Mouse (Mus musculus) layer of hippocampus, adult 2 months (tissue): ENCODE results near the gene Mepce. TPM values are rescaled to one million over a fixed set of nuclear protein-coding genes. Genes with fewer than 3 reads are reported as not detected.
"Not testable (repeated sequence)": the region's sequence is repeated elsewhere in the genome, so short reads cannot be mapped to it uniquely, and the experiment has no call there.

ENCODE experiments used
- DNase-seq, 2 experiments: peaks; one replicate each; pipeline ENCODE4 v3.0.0; 2022; ENCODE audit warnings: low spot score in 2 of 2
- H3K27ac ChIP-seq: fragments of 200-600 bp; 2 replicates; pipeline ENCODE4 v1.8.1; 2022
- H3K4me3 ChIP-seq: fragments of 200-600 bp; 2 replicates; pipeline ENCODE4 v1.8.1; 2022; ENCODE audit warnings: mild to moderate bottlenecking
- CTCF ChIP-seq: fragments of 200-600 bp; conservative IDR thresholded peaks from 2 replicates; pipeline ENCODE4 v1.8.1; 2022; ENCODE audit warnings: antibody characterized with exemption, mild to moderate bottlenecking, moderate library complexity
- long read RNA-seq, 2 experiments: library from polyadenylated mRNA; stranded (forward); transcript quantifications; one replicate each; pipeline ENCODE4 v2.0.0; 2021; ENCODE audit warnings: borderline mapping rate in 2 of 2
- total RNA-seq, 2 experiments: library from RNA; stranded (reverse); gene quantifications; 2 replicates each; pipeline ENCODE4 v1.2.3; 2021

Mepce gene
- total RNA-seq = 10 to 100 TPM; 43.6 to 49.2 TPM
- long read RNA-seq, experiment 1, transcript Mepce-201 (4 exons, 3,128 nt) = major isoform, 12 of 16 reads
- long read RNA-seq, experiment 1, partial matches to known transcripts = 1 of 16 reads
- long read RNA-seq, experiment 1, other reads (novel, unspliced or antisense) = 3 of 16 reads
- long read RNA-seq, experiment 2, transcript Mepce-201 (4 exons, 3,128 nt) = major isoform, 22 of 27 reads
- long read RNA-seq, experiment 2, partial matches to known transcripts = 2 of 27 reads
- long read RNA-seq, experiment 2, other reads (novel, unspliced or antisense) = 2 of 27 reads

DNA sequence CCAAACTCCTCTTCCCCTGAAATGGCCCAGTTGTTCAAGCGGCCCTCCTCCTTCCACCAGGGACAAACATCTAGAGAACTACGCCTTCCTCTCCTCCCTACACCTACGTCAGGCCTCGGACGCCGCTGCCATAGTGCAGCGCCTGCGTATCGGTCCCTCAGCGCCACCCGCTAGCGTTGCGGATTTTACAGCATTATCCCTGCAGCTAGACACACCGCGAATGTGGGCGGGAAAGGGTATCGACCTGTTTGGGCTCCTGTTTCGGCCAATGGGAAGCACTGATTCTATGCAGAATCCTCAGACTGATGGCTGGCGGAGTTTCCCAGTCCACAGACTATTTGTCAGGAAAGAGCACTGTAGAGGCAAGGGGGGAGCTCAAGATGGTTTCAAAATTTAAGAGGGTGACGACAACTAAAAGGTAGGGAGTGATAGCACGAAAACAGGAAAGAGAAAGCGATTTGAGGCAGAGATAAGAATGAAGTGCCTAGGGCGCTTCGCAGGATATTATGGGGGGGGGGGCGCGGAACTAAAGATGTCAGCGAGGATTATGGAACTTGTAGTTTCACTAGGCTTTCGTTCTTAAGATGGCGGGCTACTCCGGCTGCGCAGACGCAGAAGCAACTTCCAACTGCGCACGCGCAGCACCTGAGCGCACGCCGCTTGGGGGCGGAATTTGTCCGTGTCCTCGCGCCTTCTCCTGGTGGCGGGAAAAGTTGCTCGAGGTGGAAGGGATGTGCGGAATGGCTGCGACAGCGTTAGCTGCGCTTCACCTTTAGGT, at the start of gene Mepce, which contains the start of gene Zcwpw1:
Gene Mepce, minus strand, starts transcription at position 505 of the 778 bp plus-strand sequence.
Gene Zcwpw1, plus strand, starts transcription at position 648 of the 778 bp plus-strand sequence.
- peak within 1 kb of the TSS; percentile 98 for H3K27ac ChIP-seq
- peak within 1 kb of the TSS; percentile 79 for H3K4me3 ChIP-seq
- DNase-seq = peak; percentile 97 to 98
- peak; percentile 80 for TF ChIP-seq CTCF

DNA sequence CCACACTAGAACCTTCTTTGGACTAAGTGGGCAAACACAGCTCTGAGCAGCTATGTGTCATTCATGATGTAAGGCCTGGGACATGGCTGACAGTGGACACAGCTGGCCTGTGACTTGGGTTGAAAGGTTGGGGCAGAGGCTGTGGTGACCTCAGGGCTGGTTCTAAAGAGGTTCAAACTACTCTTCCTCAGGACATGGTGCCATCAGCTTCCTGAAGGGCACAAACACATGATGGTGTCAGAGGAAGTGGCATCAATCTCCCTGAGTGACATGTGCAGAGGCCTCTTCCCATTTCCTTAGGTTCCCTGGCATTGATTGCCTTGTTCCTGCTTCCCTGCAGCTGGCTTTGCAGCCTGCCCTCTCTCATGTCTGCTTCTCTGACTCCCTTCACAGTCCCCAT, 49.7 kb upstream of the Mepce start:
- H3K4me3 ChIP-seq, DNase-seq, H3K27ac ChIP-seq: not testable (repeated sequence)

DNA sequence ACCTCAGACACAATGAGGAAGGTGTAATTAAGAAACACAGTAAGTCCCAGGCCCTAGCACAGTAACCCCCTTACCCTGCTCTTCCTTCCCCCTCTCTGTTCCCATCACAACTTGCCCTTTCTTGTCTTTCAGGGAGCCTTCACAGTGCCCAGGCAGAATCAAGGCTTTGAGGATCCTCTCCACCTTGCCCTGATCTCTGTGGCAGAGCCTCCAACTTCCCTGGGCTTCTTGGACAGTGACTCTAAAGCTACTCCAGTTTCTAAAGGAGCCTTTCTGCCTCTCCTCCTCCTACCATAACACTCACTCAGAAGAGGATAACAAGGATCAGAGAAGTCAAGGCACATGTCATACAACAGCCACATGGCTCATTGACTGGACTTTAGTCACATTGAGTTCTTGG, 49.2 kb upstream of the Mepce start:
- Histone ChIP-seq H3K27ac (no peak overlapping the region), H3K4me3 (no peak overlapping the region)
- no peak for DNase-seq
- TF ChIP-seq CTCF = no peak

DNA sequence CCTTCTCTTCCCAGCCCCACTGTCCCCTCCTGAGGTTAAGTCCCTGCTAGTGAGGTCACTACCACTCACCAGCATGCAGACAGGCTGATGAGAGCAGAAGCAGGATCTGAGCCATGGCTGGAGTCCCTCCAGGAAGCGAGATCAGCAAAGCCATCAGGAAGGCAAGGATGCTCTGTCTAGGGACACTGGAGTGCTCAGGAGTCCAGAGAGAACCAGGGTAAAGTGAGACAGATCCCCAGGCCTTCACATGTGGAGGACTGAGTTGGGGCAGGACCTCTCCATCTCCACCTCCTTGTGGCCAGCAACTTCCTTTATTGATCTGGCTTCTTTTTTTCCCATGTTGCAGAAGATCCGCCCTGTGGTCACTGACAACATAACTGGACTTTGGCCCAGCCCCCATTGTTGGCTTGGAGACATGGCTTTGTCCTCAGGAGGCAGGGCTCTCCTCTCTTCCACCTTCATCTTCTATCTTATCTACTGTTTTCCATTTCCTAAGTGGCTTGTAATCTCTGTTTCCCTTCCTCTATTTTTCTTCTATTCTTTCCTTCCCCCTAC, 48.6 kb upstream of the Mepce start, which contains the start of gene Pilra:
Gene Pilra, minus strand, starts transcription at position 316 of the 555 bp plus-strand sequence.
- DNase-seq, H3K27ac ChIP-seq, H3K4me3 ChIP-seq: not testable (repeated sequence)

DNA sequence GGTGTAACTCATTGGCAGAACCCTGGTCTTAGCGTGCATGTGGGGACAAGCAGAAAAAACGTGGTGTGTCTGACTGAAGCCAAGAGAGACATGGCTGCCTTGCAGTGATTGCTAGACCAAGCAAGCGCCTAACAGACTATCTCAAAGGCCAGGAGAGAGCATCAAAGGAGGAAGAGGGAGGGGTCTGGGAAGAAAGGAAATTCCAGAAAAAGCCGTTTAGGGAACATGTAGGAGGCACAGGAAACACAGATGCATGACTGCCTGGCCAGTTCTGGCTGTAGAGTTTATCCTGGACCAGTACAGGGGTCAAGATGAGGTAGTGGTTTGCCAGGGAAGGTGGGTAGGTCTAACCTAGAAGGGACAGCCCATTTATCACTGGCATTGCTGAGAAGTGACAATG, 46.0 kb upstream of the Mepce start:
- no peak for DNase-seq
- no peak overlapping the region for H3K27ac ChIP-seq
- no peak overlapping the region for H3K4me3 ChIP-seq
- no peak for TF ChIP-seq CTCF

DNA sequence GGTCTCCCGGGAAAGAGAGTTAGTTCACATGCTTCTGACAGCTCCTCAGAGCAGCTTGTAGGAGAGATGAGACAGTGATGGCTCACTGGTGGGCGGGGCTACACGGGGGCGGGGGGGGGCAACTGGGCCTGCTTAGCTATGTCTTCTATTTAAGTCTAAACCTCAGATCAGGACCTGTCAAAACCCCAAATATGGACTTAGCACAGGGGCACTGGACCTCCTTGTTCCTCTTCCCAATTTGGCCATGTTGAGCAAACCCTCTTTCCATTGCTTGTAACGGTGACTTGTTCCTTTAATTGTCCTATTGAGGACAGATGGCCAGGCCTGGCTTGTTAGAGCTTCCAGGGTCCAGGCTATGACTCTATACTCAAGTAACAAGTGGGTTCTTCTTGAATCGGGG, 44.1 kb upstream of the Mepce start:
- DNase-seq = no peak
- H3K4me3 ChIP-seq = no peak overlapping the region
- no peak for TF ChIP-seq CTCF
- H3K27ac ChIP-seq = peak overlapping the region; percentile 19; the same call in 1 of the 2 replicates

DNA sequence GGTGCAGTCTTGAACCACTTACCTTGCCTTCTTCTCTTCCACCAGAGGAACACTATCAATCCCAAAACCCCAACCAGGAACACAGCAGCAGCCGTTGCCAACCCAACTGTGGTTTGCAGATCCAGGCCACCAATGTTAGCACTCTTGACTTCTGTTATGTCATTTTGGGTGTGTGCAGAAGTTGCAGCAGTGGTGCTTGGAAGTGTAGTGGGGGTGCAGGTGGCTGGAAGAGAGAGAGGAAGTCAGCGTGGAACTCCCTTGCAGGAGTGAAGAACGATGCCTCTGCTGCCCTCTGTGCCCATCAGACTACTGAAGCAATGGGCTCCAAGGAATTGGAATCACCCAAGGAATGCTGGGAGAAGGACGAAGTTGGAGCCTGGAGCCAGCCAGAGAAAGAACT, 43.7 kb upstream of the Mepce start:
- DNase-seq = no peak
- TF ChIP-seq CTCF = no peak
- peak overlapping the region; percentile 19; the same call in 1 of the 2 replicates for H3K27ac ChIP-seq
- H3K4me3 ChIP-seq = no peak overlapping the region

DNA sequence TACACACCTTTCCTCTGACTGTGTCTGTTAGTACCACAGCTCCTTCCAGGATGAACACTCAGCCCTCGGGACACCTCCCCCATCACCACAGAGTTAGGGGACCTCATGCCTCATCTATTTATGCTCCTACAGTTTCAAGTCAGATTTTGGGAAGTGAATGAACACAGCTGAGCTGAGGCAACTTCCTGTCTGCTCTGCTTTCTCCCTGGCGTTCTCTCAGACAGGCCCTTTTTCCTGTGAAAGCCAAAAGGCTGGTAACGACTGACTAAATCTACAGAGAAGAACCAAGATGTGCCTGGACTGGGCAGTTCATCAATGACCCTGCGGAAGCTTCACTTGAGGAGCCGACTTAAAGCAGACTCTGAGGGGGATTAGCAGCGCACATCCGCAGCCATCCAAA, 42.8 kb upstream of the Mepce start:
- Histone ChIP-seq H3K27ac (no peak overlapping the region; the same call in 1 of the 2 replicates), H3K4me3 (no peak overlapping the region)
- TF ChIP-seq CTCF = no peak
- no peak for DNase-seq

DNA sequence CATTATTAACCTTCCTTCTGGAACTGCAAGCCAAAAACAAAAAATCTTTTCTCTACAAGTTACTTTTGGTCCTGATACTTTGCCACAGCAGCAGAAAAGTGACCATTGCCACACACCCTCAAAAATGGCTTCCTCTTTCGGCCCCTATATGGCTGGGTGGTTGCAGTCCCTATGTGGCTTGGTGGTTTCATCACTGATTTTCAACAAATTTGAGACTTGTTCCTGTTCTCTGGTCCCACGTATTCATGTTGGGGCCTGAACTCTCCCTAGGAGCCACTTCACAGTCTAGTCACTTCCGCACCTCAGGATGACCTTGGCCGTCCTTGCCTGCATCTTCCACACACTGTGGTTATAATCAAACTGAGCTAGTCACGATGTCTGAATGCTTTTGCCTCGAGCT, 41.2 kb upstream of the Mepce start:
- Histone ChIP-seq H3K4me3 (no peak overlapping the region), H3K27ac (no peak overlapping the region)
- no peak for DNase-seq
- TF ChIP-seq CTCF = no peak

DNA sequence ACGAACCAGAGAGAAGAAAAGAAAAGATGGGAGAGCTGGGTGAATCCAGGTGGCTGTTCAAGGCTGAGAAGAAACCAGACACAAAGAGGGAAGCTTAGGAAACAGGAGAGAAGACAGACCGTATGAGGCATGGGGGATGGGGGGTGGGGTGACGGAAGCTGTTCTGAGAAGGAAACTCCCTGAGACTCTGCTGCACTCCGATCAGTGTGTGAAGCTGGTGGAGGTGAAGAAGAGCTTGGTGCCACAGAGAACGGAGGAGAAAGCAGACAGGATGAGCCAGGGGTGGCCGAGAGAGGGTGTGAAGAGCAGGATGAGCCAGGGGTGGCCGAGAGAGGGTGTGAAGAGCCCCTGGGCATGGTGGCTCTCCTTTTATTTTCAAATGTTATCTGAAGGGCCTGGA, 39.0 kb upstream of the Mepce start:
- DNase-seq = no peak
- no peak overlapping the region for H3K27ac ChIP-seq
- TF ChIP-seq CTCF = no peak
- no peak overlapping the region for H3K4me3 ChIP-seq

DNA sequence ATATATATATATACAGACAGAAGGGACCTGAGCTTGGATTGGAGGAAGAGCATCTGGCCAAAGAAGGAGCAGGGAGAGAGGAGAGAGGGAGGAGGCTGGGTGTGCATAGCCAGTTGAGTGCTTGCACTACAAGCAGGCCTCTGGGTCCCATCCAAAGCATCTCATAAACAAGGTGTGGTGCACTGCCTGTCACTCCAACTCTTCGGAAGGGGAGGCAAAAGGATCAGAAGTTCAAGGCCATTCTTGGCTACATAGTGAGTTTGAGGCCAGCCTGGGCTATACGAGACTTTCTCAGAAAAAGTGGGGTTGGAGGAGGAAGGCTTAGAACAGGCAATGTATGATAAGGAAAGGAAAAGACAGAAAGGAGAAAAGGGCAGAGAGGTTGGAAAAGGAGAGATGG, 38.5 kb upstream of the Mepce start:
- Histone ChIP-seq H3K27ac (no peak overlapping the region), H3K4me3 (no peak overlapping the region)
- TF ChIP-seq CTCF = no peak
- DNase-seq = no peak

DNA sequence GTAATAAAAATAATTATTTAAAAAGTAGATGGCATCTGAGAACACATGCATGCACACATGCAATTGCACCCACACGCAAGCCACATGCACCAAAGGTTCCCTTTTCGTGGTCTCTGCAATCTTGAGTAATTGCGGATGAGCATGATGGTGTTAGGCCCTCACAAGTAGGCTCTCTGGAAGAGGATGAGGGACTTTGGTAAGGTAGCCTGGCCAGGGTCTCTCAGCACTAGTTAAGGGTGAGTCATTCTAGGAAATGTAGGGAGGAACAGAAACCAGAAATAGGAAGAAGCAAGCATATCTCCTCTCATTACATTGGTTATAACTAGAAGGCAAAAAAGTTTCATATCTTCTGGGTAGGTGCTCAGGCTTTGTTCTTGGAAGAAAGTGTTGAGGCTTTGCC, 37.6 kb upstream of the Mepce start:
- H3K4me3 ChIP-seq = no peak overlapping the region
- DNase-seq = no peak
- H3K27ac ChIP-seq = no peak overlapping the region; the same call in 1 of the 2 replicates
- TF ChIP-seq CTCF = no peak

DNA sequence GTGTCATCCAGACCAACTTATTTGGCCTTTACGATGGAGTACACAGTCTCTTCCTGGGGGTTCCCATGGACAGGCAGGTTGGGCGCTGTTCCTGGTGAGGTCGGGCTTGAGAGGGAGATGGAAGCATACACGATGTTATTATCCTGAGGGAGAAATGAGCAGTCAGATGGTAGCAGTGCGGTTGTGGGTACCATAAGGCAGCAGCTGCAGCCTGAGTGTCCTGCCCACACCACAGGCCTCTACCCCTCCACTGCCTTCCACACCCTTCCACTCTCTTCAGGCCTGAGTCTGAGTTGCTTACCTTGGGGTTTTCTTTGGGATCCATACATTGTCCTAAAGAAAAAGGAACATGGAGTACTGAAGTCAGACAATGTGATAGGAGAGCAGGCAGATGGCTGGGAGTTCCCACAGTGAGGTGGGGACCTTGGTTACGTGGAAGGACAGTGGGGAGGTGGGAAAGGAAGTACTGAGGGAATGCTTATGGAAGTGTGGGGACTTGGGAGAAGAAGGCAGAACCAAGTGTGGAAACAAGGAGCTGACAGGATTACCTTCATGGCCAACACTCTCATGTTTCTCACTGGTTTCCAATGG, 36.1 kb upstream of the Mepce start:
- H3K27ac ChIP-seq = 0 out of 2 replicates have a peak overlapping the region, but pooled peaks have one; percentile 14
- TF ChIP-seq CTCF = no peak
- DNase-seq = no peak
- H3K4me3 ChIP-seq = no peak overlapping the region
